Mouse (Mus musculus) v-Abl transformed pro-B cells (cell line): ENCODE results near the gene Bnc2.

Experiments used
- in situ Hi-C, 2 experiments: fragments of 400-800 bp; cut with MboI; formaldehyde crosslinking; loops; one replicate each; pipeline ENCODE4 v1.15.1; 2025; ENCODE audit not compliant: unreplicated experiment in 2 of 2

The Bnc2 gene

GRCm38 (mm10) chr4:84331995-84332394 is 343.1 kb downstream of the Bnc2 start:
- in situ Hi-C loops: no loop called here

GRCm38 (mm10) chr4:84331450-84331849 is 343.6 kb downstream of the Bnc2 start:
- in situ Hi-C loops: no loop called here

GRCm38 (mm10) chr4:84330509-84330908 is 344.6 kb downstream of the Bnc2 start:
- in situ Hi-C loops: no loop called here

- in situ Hi-C loops: no loop called here
These were observed 345.4 kb downstream of the Bnc2 start for GRCm38 (mm10) chr4:84329651-84330050.

GRCm38 (mm10) chr4:84324371-84324770 is 350.7 kb downstream of the Bnc2 start:
- in situ Hi-C loops: no loop called here

- in situ Hi-C loops: no loop called here
These were observed 353.5 kb downstream of the Bnc2 start for GRCm38 (mm10) chr4:84321598-84321997.

- in situ Hi-C loops: no loop called here
These were observed 357.7 kb downstream of the Bnc2 start for GRCm38 (mm10) chr4:84317421-84317820.

- in situ Hi-C loops: no loop called here
These were observed 363.7 kb downstream of the Bnc2 start for GRCm38 (mm10) chr4:84311371-84311770.

- in situ Hi-C loops: no loop called here
These were observed 364.2 kb downstream of the Bnc2 start for GRCm38 (mm10) chr4:84310851-84311250.

GRCm38 (mm10) chr4:84308226-84308862 is 366.7 kb downstream of the Bnc2 start:
- in situ Hi-C loops: no loop called here

- in situ Hi-C loops: no loop called here
These were observed 368.0 kb downstream of the Bnc2 start for GRCm38 (mm10) chr4:84306928-84307606.

- in situ Hi-C loops: no loop called here
These were observed 372.1 kb downstream of the Bnc2 start for GRCm38 (mm10) chr4:84302949-84303348.

GRCm38 (mm10) chr4:84285153-84285552 is 389.9 kb downstream of the Bnc2 start:
- in situ Hi-C loops: no loop called here

- in situ Hi-C loops: no loop called here
These were observed 392.4 kb downstream of the Bnc2 start for GRCm38 (mm10) chr4:84282651-84283050.

GRCm38 (mm10) chr4:84278156-84278555 is 396.9 kb downstream of the Bnc2 start:
- in situ Hi-C loops: no loop called here

GRCm38 (mm10) chr4:84276081-84276480 is 399.0 kb downstream of the Bnc2 start:
- in situ Hi-C loops: no loop called here

- in situ Hi-C loops: no loop called here
These were observed 400.9 kb downstream of the Bnc2 start for GRCm38 (mm10) chr4:84274158-84274557.

- in situ Hi-C loops: no loop called here
These were observed 402.2 kb downstream of the Bnc2 start for GRCm38 (mm10) chr4:84272867-84273266.

GRCm38 (mm10) chr4:84269845-84270244 is 405.2 kb downstream of the Bnc2 start:
- in situ Hi-C loops: no loop called here

- in situ Hi-C loops: no loop called here
These were observed 427.7 kb downstream of the Bnc2 start for GRCm38 (mm10) chr4:84247356-84247755.

GRCm38 (mm10) chr4:84232346-84232745 is 442.7 kb downstream of the Bnc2 start:
- in situ Hi-C loops: no loop called here

- in situ Hi-C loops: no loop called here
These were observed 443.8 kb downstream of the Bnc2 start for GRCm38 (mm10) chr4:84231251-84231650.
